Mouse (Mus musculus) testis, adult 2 months (tissue): ENCODE results near the gene Nxn. TPM values are rescaled to one million over a fixed set of nuclear protein-coding genes. Genes with fewer than 3 reads are reported as not detected.

Source experiments
- H3K27ac ChIP-seq: fragments of 200-500 bp; 2 replicates; pipeline ENCODE4 v1.5.1; 2012; ENCODE audit warnings: low read depth, low read length; ENCODE audit not compliant: control insufficient read depth, insufficient read depth
- H3K27me3 ChIP-seq: fragments of 200-500 bp; 2 replicates; pipeline ENCODE4 v1.6.1; 2012; ENCODE audit warnings: mild to moderate bottlenecking, low read length, moderate library complexity; ENCODE audit not compliant: control insufficient read depth, insufficient read depth
- H3K36me3 ChIP-seq: fragments of 200-500 bp; 2 replicates; pipeline ENCODE4 v1.6.1; 2012; ENCODE audit warnings: mild to moderate bottlenecking, low read length; ENCODE audit not compliant: control insufficient read depth, insufficient read depth
- H3K4me1 ChIP-seq: fragments of 200-500 bp; 2 replicates; pipeline ENCODE4 v1.6.1; 2012; ENCODE audit warnings: low read length; ENCODE audit not compliant: control insufficient read depth, insufficient read depth
- H3K4me3 ChIP-seq: fragments of 200-500 bp; 2 replicates; pipeline ENCODE4 v1.5.1; 2012; ENCODE audit warnings: low read depth, mild to moderate bottlenecking, low read length, moderate library complexity, mixed read lengths; ENCODE audit not compliant: control insufficient read depth
- CTCF ChIP-seq: fragments of 200-500 bp; IDR thresholded peaks from 2 replicates; pipeline ENCODE4 v1.5.1; 2012; ENCODE audit warnings: low read depth, mild to moderate bottlenecking, inconsistent platforms, low read length, moderate library complexity; ENCODE audit not compliant: control insufficient read depth, insufficient read depth, insufficient replicate concordance
- POLR2A ChIP-seq: fragments of 200-500 bp; IDR thresholded peaks from 2 replicates; pipeline ENCODE4 v1.6.1; 2012; ENCODE audit warnings: low read depth, mild to moderate bottlenecking, inconsistent platforms, low read length, moderate library complexity; ENCODE audit not compliant: control insufficient read depth
- polyA plus RNA-seq: library from polyadenylated mRNA; depleted of rRNA; stranded (reverse); fragments of >200 nt; gene quantifications from 2 replicates; pipeline ENCODE4 v1.2.3, GENCODE M21; 2012

Gene Nxn
- polyA plus RNA-seq, 1 experiment: 83.2 TPM

- TF ChIP-seq CTCF: no peak
- TF ChIP-seq POLR2A: no peak
- Histone ChIP-seq H3K27ac (no peak overlapping the region), H3K36me3 (no peaks in the 10 kb centered on the region), H3K4me1 (peaks cover 4% of the 10 kb centered on the region; the same call in 1 of the 2 replicates), H3K27me3 (no peaks in the 10 kb centered on the region), H3K4me3 (no peak overlapping the region)
These were observed 70.2 kb downstream of the Nxn start for GRCm38 (mm10) chr11:76328522-76329290.

- no peak overlapping the region for H3K27ac ChIP-seq
- no peak overlapping the region for H3K4me3 ChIP-seq
- H3K36me3 ChIP-seq: no peaks in the 10 kb centered on the region
- H3K27me3 ChIP-seq: no peaks in the 10 kb centered on the region
- peaks cover 4% of the 10 kb centered on the region; the same call in 1 of the 2 replicates for H3K4me1 ChIP-seq
- no peak for TF ChIP-seq POLR2A
- no peak for TF ChIP-seq CTCF
These were observed 70.9 kb downstream of the Nxn start for GRCm38 (mm10) chr11:76328084-76328483.

- Histone ChIP-seq H3K27me3 (no peaks in the 10 kb centered on the region), H3K4me3 (no peak overlapping the region), H3K27ac (no peak overlapping the region), H3K4me1 (no peaks in the 10 kb centered on the region), H3K36me3 (no peaks in the 10 kb centered on the region)
- TF ChIP-seq POLR2A (no peak), CTCF (no peak)
These were observed 72.3 kb downstream of the Nxn start for GRCm38 (mm10) chr11:76326672-76327071.

DNA sequence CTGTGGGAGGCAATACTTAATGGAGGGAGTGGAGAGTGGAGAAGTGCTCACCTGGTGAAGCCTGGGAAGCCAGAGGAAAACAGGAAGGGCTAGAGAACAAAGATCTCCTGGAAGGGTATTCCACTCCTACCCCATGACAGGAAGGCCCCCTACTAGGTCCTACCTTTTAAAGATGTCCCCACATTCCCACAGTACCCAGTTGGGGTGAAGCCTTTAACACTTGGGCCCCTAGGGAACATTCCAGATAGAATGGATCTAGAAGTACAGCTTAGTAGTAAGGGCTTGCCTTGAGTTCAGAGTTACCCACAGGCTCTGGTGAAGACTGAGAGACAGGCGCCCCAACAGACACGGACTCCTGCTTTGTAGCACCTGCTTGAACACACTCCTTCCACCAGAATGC lies 72.9 kb downstream of the Nxn start:
- Histone ChIP-seq H3K4me1 (no peaks in the 10 kb centered on the region), H3K27ac (no peak overlapping the region)

DNA sequence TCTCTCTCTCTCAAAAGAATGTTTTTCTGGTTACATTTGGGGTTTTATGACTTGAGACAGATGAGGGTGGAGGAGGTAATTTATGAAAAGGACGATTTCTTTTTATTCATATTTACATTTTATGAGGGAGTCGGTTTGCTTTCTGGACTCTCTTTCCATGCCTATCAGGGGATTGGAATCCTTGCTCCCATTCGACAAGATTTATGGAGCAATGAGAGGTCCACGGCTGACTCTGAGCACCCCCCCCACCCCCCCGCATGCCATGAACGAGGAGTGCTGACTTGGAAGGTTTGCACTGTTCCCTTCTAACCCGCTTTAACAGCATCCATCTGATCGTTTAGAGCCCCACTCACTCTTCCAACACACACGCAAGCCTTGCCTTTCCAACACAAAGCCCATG lies 74.1 kb downstream of the Nxn start:
- TF ChIP-seq CTCF (no peak), POLR2A (no peak)
- no peak overlapping the region for H3K4me3 ChIP-seq
- no peaks in the 10 kb centered on the region; the same call in 1 of the 2 replicates for H3K4me1 ChIP-seq
- H3K27ac ChIP-seq: no peak overlapping the region
- H3K27me3 ChIP-seq: no peaks in the 10 kb centered on the region
- H3K36me3 ChIP-seq: no peaks in the 10 kb centered on the region

More for the DNA sequence above, 72.9 kb downstream of the Nxn start:
- Histone ChIP-seq H3K36me3 (no peaks in the 10 kb centered on the region), H3K4me3 (no peak overlapping the region), H3K27me3 (no peaks in the 10 kb centered on the region)
- TF ChIP-seq CTCF: no peak
- TF ChIP-seq POLR2A: no peak

DNA sequence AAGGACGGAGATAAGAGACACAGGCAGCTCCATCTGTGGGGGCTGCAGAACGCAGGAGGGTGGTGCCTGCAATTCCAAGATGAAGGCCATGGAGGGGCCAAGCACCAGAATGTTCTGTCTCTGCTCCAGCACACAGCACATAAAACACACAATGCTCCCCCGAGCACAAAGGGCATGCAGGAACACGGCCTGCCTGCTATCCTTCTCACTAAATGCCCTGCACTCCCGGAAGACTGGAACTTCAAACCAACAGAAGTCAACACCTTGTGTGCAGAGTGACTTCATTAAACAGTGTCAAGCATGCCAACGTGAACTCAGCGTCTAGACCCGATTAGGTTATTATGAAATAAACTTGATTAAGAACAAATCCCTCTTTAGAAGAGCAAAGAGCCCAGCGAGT lies 74.7 kb downstream of the Nxn start:
- Histone ChIP-seq H3K27ac (no peak overlapping the region), H3K36me3 (no peaks in the 10 kb centered on the region), H3K4me3 (no peak overlapping the region), H3K4me1 (no peaks in the 10 kb centered on the region; the same call in 1 of the 2 replicates), H3K27me3 (no peaks in the 10 kb centered on the region)
- TF ChIP-seq POLR2A (no peak), CTCF (no peak)

DNA sequence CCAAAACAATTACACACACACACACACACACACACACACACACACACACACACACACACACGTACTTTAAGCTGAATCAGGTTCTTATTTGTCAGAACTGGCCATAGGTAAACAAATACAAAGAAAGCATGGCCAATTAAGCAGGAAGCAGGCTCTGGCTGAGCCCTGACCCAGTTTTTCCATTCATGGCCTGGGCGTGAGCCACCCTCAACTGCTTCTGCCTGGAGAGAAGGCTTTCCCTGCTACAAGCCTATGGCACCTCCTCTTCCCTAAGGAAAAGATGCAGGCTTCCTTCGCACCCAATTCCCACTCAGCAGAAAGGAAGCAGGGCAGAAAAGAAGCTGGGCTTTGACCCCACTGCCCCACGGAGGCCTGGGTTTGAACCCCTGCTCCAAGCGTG lies 76.0 kb downstream of the Nxn start:
- no peak overlapping the region for H3K4me3 ChIP-seq
- H3K27ac ChIP-seq: no peak overlapping the region
- no peak for TF ChIP-seq CTCF
- TF ChIP-seq POLR2A: no peak
- H3K27me3 ChIP-seq: no peaks in the 10 kb centered on the region
- no peaks in the 10 kb centered on the region for H3K36me3 ChIP-seq
- no peaks in the 10 kb centered on the region; the same call in 1 of the 2 replicates for H3K4me1 ChIP-seq

DNA sequence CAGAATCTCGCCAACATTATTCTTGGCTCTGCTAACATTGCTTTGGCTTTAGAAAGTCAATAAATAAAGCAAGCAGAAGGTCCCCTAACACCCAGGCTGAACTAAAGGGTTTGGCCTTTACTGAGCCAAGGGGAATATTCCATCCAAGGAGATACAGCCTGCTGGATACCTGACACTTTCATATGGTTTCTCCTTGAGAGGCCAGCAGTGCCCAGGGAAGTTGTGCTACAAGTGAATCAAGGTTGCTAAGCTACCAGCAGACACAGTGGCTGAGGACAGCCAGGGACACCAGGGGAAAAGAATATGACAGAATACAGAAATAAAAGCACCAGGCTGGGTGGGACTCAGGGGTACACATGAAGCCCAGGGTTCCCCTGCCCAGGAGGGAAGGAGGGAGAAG lies 76.9 kb downstream of the Nxn start:
- TF ChIP-seq CTCF (no peak), POLR2A (no peak)
- no peaks in the 10 kb centered on the region for H3K27me3 ChIP-seq
- H3K4me3 ChIP-seq: no peak overlapping the region
- no peak overlapping the region for H3K27ac ChIP-seq
- H3K36me3 ChIP-seq: no peaks in the 10 kb centered on the region
- no peaks in the 10 kb centered on the region; the same call in 1 of the 2 replicates for H3K4me1 ChIP-seq
